Mouse (Mus musculus): ENCODE data around the gene Tmem50a. TPM values are rescaled to one million over a fixed set of nuclear protein-coding genes. Genes with fewer than 3 reads are reported as not detected.
A peak's percentile ranks its signal among the peaks of the same experiment; 100 is the strongest.
"Not testable (repeated sequence)": the region's sequence is repeated elsewhere in the genome, so short reads cannot be mapped to it uniquely, and the experiment has no call there.

Gene Tmem50a
- total RNA-seq, 2 experiments from 2014 or later: 116 to 138 TPM

DNA sequence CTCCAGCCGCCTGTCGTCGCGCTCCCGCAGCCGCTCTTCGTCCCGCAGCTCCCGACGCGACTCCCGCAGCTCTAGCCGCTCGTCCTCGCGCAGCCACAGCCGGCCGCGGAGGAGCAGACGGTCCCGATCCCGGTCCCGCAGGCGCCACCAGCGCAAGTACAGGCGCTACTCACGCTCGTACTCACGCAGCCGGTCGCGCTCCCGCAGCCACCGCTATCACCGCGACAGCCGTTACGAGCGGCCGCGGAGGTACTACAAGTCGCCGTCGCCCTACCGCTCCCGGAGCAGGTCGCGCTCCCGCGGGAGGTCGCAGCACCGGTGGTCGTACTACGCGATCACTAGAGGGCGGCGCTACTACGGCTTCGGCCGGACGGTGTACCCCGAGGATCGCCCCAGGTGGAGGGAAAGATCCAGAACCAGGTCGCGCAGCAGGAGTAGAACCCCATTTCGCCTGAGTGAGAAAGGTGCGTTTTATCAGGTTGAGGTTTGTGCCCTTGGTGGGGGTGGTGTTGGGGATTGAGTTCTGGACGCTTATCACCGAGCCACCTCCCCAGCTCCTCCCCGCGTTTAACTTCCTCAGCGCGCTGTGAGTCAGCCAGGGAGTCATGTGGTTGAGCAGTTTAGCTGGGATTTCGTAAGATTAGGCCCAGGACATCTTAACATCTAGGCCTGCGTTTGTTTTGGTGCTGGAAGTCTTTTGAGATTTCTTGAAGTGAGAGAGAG is 9.4 kb upstream of the Tmem50a start:
- intact Hi-C loops (cut with DNase I): no loop called here
- peak; percentile 35 to 49 for DNase-seq (ENCODE audit: low spot score in 2 of 2)

DNA sequence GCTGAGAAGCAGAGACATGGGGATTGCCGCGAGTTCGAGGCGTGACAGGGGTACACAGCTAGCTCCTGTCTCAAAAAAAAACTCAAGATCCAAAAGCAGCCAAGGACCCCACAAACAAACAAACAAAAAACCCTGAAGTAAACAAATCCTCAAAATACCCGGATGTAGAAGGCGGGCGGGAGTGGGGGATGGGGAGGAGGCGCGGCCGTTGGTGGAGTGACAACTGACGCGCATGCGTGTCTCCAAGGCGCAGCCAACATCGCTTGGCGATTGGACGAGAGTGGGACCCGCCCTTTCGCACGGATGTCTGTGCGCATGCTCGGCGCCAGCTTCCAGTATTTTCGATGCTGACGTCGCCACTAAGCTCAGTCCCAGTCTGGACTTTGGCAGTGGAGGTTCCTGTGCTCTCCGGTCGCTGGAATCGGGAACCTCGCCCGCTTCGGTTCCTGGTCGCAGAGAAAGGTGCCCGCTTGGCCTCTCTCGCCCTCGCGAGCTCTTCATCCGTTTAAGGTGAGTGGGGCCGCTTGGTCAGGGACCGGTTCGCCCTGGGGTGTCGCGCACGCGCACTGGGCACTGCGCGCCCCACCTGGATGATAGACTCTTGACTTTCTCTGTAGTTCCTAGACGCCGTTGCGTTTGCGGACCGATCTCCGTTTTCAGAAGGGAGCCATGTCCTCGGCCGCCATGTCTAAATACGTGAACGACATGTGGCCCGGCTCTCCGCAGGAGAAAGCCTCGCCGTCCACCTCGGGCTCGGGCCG is 8.6 kb upstream of the Tmem50a start, which contains the start of gene Rsrp1:
Rsrp1 (plus strand) TSS at position 335 of the 761 bp plus-strand sequence.
- peak; percentile 97 to 98 for DNase-seq (ENCODE audit: low spot score in 2 of 2)
- intact Hi-C loops (cut with DNase I): no loop called here

DNA sequence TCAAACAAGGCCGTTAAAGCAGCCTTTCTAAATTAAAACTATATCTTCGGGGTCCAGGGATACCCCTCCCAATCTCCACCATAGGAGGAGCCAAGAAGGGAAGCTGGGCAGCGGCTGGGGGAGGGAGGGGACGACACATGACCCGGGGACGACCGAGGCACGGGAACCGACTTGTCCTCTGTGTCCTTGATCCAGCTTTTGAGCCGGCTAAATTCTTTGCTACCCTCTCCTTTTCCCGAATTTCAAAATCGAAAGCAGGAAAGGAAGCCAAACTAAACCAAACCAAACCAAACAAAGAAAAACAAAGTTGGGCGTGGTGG is 8.1 kb upstream of the Tmem50a start:
- intact Hi-C loops (cut with DNase I): no loop called here
- DNase-seq (ENCODE audit: low spot score in 2 of 2): peak; percentile 35 to 49

DNA sequence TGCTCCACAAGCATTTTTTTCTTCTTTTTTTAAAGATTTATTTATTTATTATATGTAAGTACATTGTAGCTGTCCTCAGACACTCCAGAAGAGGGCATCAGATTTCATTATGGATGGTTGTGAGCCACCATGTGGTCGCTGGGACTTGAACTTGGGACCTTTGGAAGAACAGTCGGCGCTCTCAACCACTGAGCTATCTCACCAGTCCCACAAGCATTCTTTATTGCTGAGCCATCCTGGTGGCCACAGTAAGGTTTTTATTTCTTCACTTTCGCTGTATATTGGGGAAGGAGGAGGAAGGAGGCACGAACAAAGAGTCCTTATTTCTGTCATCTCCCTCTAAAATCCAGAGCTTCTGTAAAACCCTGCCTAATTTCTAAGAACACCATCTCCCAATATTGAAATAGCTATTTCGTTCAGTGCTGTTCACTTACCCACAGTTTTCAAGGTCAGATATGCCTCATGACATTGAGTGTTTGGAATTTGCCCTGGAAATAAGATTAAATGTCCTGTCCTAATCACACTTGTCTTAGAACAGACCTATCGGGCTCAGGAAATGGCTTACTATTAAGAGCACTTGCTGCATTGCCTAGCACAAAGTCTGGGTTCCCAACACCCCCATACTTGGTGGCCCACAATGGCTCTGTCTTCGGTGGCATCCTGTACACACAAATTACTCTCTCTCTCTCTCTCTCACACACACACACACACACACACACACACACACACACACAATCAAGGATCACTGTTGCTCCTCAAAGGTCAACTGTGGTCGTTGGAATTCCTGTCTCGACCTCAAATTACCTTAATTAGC is 7.5 kb upstream of the Tmem50a start:
- intact Hi-C loops (cut with DNase I): no loop called here
- DNase-seq (ENCODE audit: low spot score in 2 of 2): no peak

DNA sequence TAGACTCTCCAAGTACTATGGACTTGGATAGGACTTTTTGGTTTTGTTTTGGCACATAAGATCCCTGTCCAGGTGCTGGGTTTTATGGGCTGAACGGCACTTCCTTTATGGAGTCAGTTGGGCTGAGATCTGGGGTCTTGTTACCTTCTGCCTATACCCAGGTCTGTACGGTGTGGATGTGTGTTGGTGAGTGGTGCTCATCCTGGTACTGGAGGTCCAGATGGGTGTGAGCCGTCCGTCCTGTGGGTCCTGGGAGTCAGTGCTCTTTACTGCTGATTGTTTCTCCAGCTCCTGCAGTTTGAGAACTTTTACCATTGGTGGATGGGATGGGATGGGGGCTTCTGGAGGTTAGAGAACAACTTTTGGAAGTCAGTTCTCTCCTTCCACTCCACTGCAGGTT is 6.9 kb upstream of the Tmem50a start:
- DNase-seq (ENCODE audit: low spot score in 2 of 2): no peak
- intact Hi-C loops (cut with DNase I): no loop called here

DNA sequence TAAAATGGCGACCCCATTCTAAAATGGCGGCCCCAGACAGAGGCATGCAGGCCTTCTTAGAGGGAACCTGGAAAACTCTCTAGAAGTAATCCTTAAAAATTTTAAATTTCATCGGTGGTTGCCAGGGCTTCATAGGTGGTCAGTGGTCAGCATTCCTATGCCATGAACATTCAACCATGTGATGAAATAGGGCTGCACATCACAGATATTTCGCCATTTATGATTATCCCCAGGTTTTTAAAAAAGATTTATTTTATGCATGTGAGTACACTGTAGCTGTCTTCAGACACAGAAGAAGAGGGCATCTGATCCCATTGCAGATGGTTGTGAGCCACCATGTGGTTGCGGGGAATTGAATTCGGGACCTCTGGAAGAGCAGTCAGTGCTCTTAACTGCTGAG is 5.8 kb upstream of the Tmem50a start:
- intact Hi-C loops (cut with DNase I): no loop called here

DNA sequence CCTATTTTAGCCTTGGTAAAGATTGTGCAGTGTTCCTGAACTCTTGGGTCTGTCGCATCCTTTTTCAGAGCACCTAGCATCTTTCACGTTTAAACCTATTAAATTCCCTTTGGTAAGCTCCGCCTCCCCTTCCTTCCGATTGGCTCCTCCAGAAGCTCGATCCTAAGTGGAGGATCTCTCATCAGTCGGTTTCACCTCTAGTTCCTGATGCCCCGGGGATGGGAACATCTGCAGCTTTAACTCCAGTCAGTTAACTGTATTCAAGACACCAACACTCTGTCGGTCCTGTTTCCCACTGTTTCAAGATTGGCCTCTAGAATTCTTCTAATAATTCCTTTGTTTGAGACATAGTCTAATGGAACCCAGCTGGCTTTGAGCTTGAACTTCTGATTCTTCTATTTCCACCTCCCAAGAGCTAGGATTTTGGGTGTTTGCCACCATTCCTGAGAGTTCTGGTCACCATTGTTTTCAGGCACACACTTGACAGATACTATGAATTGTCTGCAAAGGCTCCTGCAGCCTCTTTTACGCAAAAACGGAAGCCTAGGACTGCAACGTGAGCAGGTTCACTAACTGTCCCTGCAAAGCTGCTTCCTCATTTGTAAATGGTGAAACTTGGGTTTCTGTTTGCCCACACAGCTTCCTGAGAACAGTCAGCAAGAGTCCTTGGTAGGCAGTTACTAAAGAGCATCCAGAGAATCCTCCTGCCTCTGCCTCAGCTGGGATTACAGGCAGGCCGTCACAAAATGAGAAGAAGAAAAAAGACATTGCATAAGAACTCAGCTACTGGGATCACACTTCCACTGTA is 5.1 kb upstream of the Tmem50a start:
- intact Hi-C loops (cut with DNase I): no loop called here
- DNase-seq (ENCODE audit: low spot score in 2 of 2): no peak

More for the DNA sequence above, 5.8 kb upstream of the Tmem50a start:
- DNase-seq (ENCODE audit: low spot score in 2 of 2): no peak

DNA sequence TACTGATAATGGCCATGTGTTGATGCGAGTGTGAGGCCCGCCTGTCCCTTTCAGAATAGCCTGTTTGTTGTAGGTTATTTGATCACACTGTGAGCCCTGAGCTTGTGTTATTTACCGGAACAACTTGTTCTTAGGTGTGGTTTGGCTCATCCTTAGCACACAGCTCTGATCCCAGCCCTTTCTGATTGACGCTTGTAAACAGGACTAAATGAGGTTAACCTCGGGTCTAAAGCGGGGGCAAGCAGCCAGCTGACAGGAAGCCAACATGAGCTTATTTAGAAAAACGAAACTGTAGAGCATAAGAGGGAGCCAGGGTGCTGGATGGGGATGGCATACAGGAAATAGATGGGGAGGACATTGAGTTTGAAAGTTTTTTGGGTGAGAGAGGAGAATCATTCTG is 3.6 kb upstream of the Tmem50a start:
- no peak for DNase-seq (ENCODE audit: low spot score in 2 of 2)
- intact Hi-C loops (cut with DNase I): no loop called here

DNA sequence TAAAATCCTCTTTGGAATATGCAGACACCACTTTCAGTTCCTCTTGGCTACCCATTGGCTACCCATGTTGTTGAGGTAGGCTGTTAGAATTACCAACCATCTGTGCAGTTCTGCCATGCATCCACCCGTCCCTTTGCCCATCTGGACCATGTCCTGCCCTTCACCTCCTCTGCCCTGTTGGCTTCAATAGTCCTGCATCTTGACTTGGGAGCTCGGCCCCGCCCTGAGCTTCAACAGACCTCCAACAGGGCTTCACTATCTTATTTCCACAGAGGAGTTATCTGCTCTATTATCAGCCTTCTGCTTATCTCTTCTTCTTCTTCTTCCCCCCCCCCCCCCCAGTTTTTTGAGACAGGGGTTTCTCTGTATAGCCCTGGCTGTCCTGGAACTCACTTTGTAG is 2.4 kb upstream of the Tmem50a start:
- DNase-seq (ENCODE audit: low spot score in 2 of 2): no peak
- intact Hi-C loops (cut with DNase I): no loop called here

DNA sequence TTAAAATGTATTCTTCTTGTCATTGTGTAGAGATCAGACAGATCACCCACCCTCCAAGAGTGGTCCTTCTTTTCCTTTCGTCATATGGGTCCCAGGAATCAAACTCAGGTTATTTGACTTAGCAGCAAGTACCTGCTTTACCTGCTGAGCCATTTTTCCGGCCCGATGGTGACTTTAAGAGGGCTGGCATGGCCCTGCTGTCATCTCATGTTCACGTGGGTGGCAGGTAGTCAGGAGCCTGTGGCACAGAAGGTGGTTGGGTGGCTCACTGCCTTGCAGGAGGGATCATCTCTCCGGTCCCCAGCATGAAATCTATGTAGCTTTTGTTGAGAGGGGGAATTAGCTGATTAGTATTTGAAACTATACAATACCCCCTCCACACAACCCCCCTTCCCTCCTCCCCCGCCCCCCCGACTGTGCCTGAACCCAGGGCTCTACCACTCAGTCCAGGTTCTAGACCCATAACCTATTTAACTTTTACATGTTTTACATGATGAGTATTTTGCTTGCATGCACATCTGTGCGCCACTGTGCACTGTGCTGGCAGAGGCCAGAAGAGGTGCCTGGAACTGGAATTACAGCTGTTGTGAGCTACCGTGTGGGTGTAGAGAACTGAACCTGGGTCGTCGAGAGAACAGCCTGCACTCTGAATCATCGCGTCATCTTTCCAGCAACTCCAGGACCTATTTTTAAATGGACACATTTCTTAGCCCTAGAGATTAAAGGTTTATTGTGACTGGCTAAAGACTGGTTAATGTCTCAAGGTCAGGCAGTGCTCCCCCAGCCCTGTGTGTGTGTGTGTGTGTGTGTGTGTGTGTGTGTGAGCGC is 613 bp upstream of the Tmem50a start:
- intact Hi-C loops (cut with DNase I): loop anchor here (2.0 kb wide), 1 partner anchor 19 kb away; no protein-coding TSS in a partner anchor
- DNase-seq (ENCODE audit: low spot score in 2 of 2): no peak

DNA sequence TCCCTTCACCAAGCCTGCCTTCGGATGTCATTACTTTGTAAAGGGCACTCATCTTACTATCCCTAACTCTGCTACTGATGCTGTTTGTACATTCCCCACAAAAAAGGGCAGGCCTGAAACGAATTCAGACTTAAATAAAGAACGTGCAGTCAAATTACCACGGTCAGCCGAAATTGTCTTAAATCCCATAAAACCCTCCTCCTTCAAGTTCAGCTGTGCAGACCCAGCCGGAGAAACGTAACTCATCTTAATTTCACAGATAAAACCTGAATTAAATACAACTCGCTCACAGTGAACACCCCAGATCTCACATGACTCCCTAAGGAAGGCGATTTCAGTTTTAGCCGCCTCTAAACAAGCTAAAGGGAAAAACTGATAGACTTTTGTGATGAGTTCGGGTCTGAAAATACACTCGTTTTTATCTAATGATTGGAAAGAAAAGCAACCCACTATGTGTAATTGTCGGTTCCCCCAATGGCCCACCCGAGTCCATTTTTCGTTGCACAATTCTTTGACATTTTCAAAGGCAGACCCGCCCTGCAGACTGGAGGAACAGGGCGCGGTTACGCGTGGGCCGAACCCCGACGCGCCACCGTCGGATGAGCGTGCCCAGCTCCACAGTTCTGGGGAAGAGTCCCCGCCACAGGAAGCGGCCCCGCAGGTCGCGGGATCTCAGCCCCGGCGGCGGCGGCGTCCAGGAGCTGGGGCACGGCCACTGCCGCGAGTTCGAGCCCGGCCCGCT is 531 bp downstream of the Tmem50a start:
- no peak for DNase-seq (ENCODE audit: low spot score in 2 of 2)
- intact Hi-C loops (cut with DNase I): loop anchor here (2.0 kb wide), 1 partner anchor 21 kb away; no protein-coding TSS in a partner anchor

DNA sequence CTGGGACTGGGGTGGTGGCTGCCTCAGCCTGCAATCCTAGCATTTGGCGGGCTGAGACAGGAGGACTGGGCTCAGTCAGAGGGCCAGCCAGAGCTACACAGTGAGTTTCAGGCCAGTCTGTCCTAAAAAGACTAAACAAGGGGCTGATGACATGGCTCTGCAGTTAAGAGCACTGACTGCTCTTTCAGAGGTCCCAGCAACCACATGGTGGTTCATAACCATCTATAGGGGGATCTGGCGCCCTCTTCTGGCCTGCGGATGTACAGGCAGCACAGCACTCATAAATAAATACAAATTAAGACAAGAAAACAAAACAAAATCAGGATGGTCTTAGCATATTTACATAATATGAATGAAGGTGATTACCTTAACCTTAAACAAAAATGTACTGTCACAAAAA is 1.4 kb downstream of the Tmem50a start:
- DNase-seq (ENCODE audit: low spot score in 2 of 2): peak; percentile 33 to 43
- intact Hi-C loops (cut with DNase I): no loop called here

DNA sequence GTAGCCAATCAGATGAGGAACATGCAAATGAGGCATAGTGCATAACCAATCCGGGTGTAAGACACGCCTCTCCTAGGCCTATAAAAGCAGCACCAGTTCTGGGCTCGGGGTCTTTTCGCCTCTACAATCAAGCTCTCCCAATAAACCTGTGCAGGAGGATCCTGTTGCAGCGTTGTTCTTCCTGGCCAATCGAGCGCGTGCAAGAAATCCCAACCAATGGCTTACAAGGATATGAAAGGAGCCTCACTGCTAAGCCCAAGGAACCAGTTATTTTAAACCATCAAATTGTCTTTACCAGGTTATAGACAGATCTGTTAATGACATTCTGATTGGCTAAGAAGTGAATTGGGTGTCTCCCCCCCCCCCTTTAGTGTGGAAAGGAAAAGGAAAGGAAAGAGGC is 3.4 kb downstream of the Tmem50a start:
- intact Hi-C loops (cut with DNase I); DNase-seq (ENCODE audit: low spot score in 2 of 2): not testable (repeated sequence)

DNA sequence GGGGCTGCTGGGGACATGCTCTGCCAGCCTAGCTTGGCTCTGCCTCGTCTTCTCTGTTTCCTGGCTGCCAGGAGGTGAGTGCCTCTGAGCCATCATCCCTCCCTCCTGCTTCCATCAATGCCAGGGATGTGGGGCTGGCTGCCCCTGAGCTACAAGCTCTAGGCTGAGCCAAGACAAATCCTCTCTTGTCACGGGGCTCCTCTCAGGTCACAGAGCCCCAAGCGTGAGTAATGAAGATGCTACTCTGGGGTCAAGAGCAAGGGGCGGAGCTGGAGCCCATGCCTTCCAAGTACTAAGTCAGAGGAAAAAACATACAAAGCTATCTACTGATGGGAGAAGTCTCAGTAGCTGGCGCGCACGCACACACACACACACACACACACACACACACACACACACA is 11.8 kb downstream of the Tmem50a start:
- intact Hi-C loops (cut with DNase I): no loop called here
- no peak for DNase-seq (ENCODE audit: low spot score in 2 of 2)

DNA sequence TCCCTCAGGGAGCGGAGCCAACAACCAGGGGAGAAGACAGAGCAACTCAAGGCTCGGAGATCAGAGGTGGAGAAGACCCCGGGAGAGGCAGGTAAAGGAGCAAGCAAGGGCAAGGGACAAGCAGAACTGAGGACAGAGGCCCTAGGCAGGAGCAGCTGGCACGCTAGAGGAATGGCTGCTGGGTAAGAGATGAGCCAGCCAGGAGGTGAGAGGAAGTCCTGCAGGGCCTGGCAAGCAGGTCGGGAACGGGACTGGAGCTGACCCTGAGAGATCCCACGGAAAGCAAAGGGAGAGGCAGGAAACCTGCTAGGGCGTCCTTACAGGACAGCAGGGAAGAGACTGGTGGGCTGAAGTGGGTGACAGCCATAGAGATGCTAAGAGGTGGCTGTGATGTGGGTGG is 13.7 kb downstream of the Tmem50a start:
- DNase-seq (ENCODE audit: low spot score in 2 of 2): no peak
- intact Hi-C loops (cut with DNase I): no loop called here

DNA sequence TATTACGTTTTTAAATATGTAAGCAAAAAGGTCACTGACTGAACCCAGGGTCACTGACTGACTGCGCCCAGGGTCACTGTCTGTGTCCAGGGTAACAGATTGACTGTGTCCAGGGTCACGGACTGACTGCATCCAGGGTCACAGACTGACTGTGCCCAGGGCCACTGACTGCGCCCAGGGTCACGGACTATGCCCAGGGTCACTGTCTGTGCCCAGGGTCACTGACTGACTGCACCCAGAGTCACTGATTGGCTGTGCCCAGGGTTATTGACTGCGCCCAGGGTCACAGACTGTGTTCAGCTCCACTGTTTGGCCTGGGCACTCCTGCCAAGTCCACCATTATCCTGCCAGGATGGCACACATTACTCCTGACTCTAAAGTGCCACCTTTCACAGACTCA is 17.6 kb downstream of the Tmem50a start:
- intact Hi-C loops (cut with DNase I): no loop called here

DNA sequence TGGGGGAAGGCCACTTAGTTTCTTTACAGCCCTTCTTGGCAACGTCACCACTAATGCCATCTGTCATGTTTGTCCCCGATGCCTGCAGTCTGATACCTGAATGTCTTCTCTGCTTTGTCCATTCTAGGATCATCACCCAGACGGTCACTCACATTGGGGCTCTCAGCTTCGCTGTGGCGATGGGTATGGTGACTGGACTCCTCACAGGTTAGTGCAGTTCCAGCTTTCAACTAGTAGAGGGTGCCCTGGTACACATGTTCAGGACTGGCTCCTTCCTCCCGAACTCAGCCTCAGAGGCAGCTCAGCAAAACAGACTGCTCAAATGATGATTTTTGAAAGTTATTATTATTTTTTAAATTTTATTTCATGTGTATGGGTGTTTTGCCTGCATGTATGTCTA is 22.7 kb downstream of the Tmem50a start:
- DNase-seq (ENCODE audit: low spot score in 2 of 2): peak; percentile 27 to 46
- intact Hi-C loops (cut with DNase I): no loop called here

More for the DNA sequence above, 17.6 kb downstream of the Tmem50a start:
- DNase-seq (ENCODE audit: low spot score in 2 of 2): no peak

DNA sequence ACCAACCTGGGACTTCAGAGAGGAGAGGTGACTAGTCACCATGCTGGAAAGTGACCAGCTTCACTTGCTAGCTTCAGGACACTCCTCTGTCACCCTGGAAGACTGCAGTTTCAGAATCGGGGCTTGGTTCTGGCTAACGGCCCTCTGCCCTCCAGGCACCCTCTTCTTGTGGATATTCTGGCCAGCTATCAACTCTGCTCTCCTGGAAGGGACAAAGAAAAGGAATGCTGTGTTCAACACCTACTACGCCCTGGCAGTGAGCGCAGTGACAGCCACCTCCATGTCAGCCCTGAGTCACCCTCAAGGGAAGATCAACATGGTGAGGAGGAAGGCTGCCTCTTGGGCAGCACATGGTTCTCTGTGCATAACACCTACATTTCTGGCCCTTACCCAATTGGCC is 30.5 kb downstream of the Tmem50a start:
- DNase-seq (ENCODE audit: low spot score in 2 of 2): no peak

More for the DNA sequence above, 30.5 kb downstream of the Tmem50a start:
- intact Hi-C loops (cut with DNase I): no loop called here
